Mouse (Mus musculus) activated CD4-positive, CD25-positive, alpha-beta regulatory T cell, adult 4 months (primary cell): ENCODE results near the gene Wsb1. TPM values are rescaled to one million over a fixed set of nuclear protein-coding genes. Genes with fewer than 3 reads are reported as not detected.
A peak's percentile ranks its signal among the peaks of the same experiment; 100 is the strongest.

Experiments
- ATAC-seq: one replicate; pipeline ENCODE4 v1.8.0; 2017
- polyA plus RNA-seq, 2 experiments: library from polyadenylated mRNA; unstranded; fragments of 100-300 nt; shearing (Covaris generic); gene quantifications; one replicate each; pipeline ENCODE4 v1.2.1; 2017

Wsb1 gene
- polyA plus RNA-seq, 2 experiments from 2014 or later: 81.8 to 88.3 TPM

GRCm38 (mm10) chr11:79214015-79214418 is 40.5 kb downstream of the Wsb1 start:
- ATAC-seq: peak; percentile 59

DNA sequence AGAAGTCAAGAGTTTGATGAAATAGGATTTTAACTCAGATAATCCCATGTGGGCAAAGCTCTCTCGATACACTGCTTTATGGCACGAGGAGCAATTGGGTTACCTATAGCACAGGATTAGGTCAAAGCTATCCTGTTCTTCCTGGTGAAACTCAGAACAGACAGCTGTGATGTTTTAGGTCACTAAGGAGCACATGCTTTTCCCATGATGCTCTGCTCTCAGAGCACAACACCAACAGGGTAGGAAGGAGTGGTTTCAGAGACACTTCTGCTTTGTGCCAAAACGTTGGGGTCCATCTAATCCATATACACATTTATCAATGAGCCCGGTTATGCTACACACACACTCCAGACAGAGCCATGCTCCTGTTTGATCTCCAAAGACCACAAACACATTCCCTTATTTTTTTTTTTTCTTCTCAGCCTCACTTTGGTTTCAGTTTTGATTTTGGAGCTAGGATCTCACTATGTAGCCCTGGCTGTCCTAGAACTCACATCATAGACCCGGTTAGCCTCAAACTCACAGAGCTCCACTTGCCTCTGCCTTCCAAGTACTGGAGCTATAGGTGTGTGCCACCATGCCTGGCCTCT is 44.5 kb downstream of the Wsb1 start:
- no peak for ATAC-seq

- no peak for ATAC-seq
These were observed 45.4 kb downstream of the Wsb1 start for GRCm38 (mm10) chr11:79209113-79209512.

DNA sequence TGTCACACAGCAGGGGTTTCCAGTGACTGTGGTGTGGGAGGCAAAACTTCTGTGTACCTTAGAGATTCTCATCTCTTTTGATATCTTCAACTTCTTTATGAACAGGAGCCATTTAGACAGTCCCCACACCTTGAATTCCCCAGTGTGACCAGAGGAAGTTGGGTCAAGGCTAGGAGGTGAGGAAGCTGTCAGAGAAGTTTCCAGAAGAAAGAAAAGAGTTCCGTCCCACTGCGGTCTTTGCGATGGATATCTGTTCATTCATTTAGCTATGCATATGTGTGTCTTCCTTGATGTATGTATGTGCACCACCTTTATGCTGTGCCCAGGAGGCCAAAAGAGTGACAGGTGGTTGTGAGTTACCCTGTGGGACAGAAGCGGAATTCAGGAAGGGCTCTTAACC is 46.0 kb downstream of the Wsb1 start:
- ATAC-seq: peak; percentile 43

GRCm38 (mm10) chr11:79207691-79208090 is 46.8 kb downstream of the Wsb1 start:
- peak; percentile 73 for ATAC-seq

DNA sequence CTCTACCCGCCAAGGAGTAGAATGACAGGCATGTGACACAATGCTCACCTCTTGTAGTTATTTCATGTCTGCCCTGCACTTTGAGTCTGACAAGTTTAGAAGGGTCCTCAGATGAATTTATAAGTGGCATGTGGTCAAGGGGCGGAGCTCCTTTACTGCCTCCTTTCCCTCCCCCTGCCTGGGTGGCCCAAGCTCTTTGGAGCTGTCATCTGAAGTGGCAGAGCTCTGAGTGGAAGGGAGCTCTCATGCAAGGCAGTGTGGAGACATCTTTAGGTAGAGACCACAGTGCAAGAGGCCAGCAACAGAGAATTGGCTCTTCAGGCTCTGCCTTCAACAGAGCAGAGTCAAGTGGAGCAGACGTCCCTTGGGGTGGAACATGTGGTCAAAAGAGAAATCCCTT is 50.0 kb downstream of the Wsb1 start:
- no peak for ATAC-seq

- no peak for ATAC-seq
These were observed 54.0 kb downstream of the Wsb1 start for GRCm38 (mm10) chr11:79200502-79200901.

DNA sequence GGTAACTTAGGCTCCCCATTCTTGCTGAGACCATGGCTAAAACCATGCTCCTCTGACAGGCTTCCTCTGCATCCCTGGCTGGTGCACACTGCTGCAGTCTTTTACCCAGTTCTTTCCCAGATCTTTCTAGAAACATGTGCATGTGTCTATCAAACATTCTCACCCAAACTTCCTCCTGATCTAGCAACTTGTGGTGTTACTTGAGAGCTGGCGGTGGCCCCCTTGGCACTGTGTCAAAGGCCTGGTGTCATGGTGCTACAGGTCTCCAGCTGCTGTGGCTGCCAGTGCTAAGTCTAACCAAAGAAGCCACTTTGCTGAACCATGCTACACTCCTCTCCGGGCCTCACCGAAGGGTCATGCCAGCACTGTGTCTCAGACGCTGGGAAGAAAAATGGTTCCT is 55.9 kb downstream of the Wsb1 start:
- no peak for ATAC-seq

DNA sequence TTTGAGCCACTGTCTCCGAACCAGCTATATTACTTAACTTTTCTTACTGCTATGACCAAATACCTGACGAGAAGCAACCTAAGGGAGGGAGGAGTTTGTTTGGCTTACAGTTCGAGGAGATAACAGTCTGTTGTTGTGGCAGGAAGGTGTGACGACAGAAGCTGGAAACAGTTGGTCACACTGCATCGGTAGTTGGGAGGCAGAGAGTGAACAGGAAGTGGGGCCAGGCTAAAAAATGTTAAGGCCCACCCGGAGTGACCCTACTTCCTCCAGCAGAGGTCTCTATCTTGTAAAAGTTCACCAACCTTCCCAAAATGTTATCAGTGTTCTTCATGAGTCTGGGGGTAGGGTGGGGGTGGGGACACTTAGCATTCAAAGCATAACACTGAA is 56.6 kb downstream of the Wsb1 start:
- no peak for ATAC-seq

DNA sequence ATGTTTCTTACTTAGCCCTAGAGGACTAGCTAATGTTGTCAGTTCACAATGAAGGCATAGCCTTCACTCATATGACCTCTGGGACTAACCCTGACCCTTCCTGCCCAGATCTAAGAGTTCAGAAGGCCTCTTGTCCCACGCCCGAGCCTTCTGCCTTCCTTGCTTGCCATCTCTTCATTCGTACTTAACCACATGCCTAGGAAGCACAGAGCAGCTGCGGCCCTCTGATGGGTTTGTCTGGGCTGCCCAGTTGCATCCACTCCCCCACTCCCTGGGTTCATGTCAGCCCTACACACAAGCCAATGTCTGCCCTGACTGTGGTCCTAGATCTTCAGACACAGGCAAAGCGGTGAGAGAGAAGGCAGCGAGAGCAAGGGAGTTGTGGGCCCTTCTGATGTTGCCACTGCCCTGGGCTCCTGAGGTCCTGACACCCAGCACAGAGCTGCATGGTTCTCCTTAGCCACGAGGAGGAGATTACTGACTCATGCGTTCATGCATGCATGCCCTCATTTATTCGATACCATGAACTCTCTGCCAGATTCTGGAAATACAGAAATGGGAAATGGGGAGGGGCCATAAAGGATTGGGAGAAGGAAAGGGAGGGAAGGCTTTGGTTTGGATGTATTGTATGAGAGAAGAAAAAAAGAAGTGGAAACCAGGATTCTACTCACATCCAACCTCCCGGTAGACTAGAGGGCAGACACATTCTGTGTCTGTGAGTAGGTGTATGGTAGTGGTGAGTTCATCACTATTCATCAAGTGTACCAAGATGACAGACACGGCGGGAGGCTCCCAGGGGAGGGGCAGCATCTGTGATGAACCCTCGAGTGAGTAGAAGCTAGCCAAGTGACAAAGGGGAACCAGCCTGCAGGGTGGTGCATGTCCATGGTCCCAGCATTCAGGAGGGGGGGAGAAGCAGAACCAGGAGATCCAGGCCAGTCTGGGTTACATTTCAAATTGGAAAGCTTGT is 57.3 kb downstream of the Wsb1 start:
- no peak for ATAC-seq

DNA sequence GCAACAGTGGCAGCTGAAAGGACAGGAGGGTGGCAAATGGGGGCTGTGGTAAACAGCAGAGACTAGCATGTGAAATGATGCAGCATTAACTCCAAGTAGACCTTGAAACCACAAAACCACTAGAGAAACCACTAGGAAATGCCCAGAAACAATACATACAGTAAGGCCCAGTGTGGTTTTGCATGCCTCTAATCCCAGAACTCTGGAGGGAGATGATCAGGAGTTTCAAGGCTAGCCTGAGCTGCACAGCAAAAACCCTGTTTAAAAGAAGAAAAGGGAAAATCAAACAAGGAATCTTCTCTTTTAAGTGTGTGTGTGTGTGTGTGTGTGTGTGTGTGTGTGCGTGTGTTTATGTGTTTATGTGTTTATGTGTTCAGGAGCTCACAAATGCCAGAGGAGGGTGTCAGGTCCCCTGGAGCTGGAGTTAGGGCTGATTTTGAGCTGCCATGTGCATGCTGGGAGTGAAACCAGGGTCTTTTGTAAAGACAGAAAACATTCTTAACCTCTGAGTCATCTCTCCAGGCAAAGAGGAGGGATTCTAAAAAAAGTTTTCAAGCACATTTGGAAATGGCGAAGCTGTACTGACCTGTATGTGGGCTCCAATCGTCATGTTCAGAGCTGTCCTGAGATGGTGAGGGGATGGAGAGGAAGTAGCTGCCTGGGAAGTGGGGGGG is 58.1 kb downstream of the Wsb1 start:
- ATAC-seq: no peak

GRCm38 (mm10) chr11:79192176-79192575 is 62.3 kb downstream of the Wsb1 start:
- no peak for ATAC-seq

GRCm38 (mm10) chr11:79191214-79191613 is 63.3 kb downstream of the Wsb1 start:
- ATAC-seq: no peak

DNA sequence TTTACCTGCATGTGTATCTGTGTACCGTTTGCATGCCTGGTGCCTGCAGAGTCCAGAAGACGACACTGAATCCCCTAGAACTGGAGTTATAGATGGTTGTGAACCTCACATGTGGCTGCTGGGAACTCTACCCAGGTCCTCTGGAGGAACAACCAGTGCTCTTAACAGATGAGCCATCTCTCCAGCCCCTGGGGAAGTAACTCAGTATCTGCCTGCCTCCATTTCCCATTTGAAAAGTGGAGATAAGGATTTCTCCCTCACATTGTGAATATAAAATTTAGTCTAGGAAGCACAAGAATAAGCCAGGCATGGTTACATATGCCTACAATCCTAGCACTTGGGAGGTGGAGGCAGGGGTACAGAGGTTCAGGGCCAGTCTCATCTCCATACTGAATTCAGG is 64.2 kb downstream of the Wsb1 start:
- no peak for ATAC-seq

Other genes starting within 250 kb of the Wsb1 start
- gene Ksr1, start 108.3 kb downstream of the Wsb1 start, polyA plus RNA-seq: 1 to 10 TPM; 2.9 to 3.8 TPM
- gene Gm9964, start 42.2 kb upstream of the Wsb1 start, polyA plus RNA-seq: not detected
- 1 to 10 TPM; 1.2 to 1.6 TPM for gene Nf1, start 85.0 kb upstream of the Wsb1 start, polyA plus RNA-seq
- not detected for gene Omg, start 249.4 kb upstream of the Wsb1 start, polyA plus RNA-seq